Mouse (Mus musculus): ENCODE data around the gene 4930513O06Rik. TPM values are rescaled to one million over a fixed set of nuclear protein-coding genes. Genes with fewer than 3 reads are reported as not detected.
A peak's percentile ranks its signal among the peaks of the same experiment; 100 is the strongest.

The 4930513O06Rik gene
- not detected for total RNA-seq (2021)
- long read RNA-seq, result 0 reads

- DNase-seq (ENCODE audit: low spot score in 2 of 2), result no peak
These were observed at the start of gene 4930513O06Rik for GRCm38 (mm10) chrX:139085943-139086342. Gene 4930513O06Rik, plus strand, starts transcription at chrX:139086243.

GRCm38 (mm10) chrX:139037666-139038065, 48.4 kb upstream of the 4930513O06Rik start:
- no peak for DNase-seq (ENCODE audit: low spot score in 2 of 2)

- no peak for DNase-seq (ENCODE audit: low spot score in 2 of 2)
These were observed 46.7 kb upstream of the 4930513O06Rik start for GRCm38 (mm10) chrX:139039314-139039713.

- no peak for DNase-seq (ENCODE audit: low spot score in 2 of 2)
These were observed 44.9 kb upstream of the 4930513O06Rik start for GRCm38 (mm10) chrX:139041148-139041547.

GRCm38 (mm10) chrX:139051976-139052375, 34.1 kb upstream of the 4930513O06Rik start:
- no peak for DNase-seq (ENCODE audit: low spot score in 2 of 2)

- DNase-seq (ENCODE audit: low spot score in 2 of 2), result no peak
These were observed 32.9 kb upstream of the 4930513O06Rik start for GRCm38 (mm10) chrX:139053149-139053548.

- no peak for DNase-seq (ENCODE audit: low spot score in 2 of 2)
These were observed 22.0 kb upstream of the 4930513O06Rik start for GRCm38 (mm10) chrX:139064078-139064477.

- no peak for DNase-seq (ENCODE audit: low spot score in 2 of 2)
These were observed 7.5 kb upstream of the 4930513O06Rik start for GRCm38 (mm10) chrX:139078493-139078892.

GRCm38 (mm10) chrX:139085077-139085476, 966 bp upstream of the 4930513O06Rik start, which contains the start of gene Serpina7:
Gene Serpina7, minus strand, starts transcription at chrX:139085236.
- DNase-seq (ENCODE audit: low spot score in 2 of 2), result no peak

- DNase-seq (ENCODE audit: low spot score in 2 of 2), result no peak
These were observed 11.2 kb downstream of the 4930513O06Rik start for GRCm38 (mm10) chrX:139097197-139097596.

GRCm38 (mm10) chrX:139134031-139134430, 48.0 kb downstream of the 4930513O06Rik start:
- DNase-seq (ENCODE audit: low spot score in 2 of 2), result peak; percentile 4 to 12

Other genes starting within 250 kb of the 4930513O06Rik start
- under 1 TPM; 0.11 to 0.20 TPM for gene Nrk, start 171.8 kb upstream of the 4930513O06Rik start, total RNA-seq (2021)
- gene Serpina7, start 1.0 kb upstream of the 4930513O06Rik start, total RNA-seq (2021), result not detected
- not detected for gene 4933428M09Rik, start 93.0 kb downstream of the 4930513O06Rik start, total RNA-seq (2021)
- gene Mum1l1, start 123.8 kb downstream of the 4930513O06Rik start, total RNA-seq (2021), result 1 to 10 TPM; 4.9 to 6.2 TPM
- gene Trap1a, start 247.4 kb downstream of the 4930513O06Rik start, total RNA-seq (2021), result not detected